Mouse (Mus musculus) cerebellum, adult 8-10 months (tissue): ENCODE measurements around the gene Hbb-bh1.
A peak's percentile ranks its signal among the peaks of the same experiment; 100 is the strongest.
"Not testable (repeated sequence)": the region's sequence is repeated elsewhere in the genome, so short reads cannot be mapped to it uniquely, and the experiment has no call there.

Experiments
- DNase-seq: peaks from one replicate; pipeline ENCODE4 v3.0.0; 2022

Hbb-bh1 gene

DNA sequence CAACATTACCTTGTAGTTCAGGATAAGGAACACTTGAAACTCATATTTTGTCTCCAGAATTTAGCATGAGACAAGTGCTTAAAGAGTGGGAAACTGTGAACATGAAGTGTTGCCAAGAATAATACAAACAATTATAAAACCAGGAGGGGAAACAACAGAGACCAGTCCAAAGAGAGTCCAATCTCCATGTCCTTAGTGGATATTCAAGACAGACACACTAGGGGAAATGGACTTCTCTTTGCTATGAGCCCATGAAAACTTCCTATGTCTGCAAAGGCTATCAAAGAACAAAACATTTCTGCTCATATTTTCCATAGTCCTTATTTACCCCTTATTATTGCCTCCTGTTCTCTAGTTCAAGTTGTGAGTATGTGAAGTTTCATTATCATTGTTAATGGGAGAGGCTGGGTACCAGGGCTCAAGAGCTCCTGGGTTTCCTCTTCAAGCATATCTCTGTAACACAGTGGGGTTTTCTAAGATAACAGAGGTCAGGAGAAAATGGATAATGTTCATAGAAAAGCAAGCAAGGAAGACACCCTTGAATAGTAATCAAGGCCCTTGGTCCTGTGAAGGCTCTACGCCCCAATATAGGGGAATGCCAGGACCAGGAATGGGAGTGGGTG is 31.6 kb downstream of the Hbb-bh1 start:
- DNase-seq, result no peak

DNA sequence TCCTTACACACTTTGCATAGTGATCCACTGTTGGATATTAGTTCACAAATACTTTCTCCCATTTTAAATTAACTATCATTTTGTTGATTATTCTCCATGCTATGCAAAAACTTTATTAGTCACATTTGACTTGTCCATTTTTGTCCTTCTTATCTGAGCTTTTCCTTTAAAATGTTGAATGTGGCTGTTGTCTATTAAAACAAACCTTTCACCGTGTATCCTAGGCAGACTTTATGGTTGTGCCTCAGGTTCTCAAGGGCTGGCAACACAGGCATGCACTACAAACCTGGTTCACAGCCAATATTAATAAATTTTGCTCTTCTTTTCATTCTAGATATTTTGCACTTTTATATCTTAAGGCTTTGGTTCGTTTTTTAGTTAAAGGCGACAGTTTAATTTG is 32.2 kb downstream of the Hbb-bh1 start:
- DNase-seq, result no peak

DNA sequence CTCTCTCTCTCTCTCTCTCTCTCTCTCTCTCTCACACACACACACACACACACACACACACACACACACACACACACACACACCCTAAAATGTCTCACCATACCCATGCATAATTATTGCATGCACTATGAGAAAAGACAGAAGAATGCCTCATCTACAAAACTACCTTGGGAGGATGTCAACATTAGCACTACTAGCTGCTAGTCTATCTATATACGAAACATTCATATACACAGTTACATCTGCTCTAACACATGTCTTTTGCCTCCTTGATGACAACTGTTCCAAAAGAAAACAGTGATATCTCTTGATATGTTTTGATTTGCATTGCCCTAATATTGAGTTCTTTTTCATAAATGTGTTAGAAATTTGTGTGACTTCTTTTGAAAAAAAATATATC is 32.7 kb downstream of the Hbb-bh1 start:
- no peak for DNase-seq

DNA sequence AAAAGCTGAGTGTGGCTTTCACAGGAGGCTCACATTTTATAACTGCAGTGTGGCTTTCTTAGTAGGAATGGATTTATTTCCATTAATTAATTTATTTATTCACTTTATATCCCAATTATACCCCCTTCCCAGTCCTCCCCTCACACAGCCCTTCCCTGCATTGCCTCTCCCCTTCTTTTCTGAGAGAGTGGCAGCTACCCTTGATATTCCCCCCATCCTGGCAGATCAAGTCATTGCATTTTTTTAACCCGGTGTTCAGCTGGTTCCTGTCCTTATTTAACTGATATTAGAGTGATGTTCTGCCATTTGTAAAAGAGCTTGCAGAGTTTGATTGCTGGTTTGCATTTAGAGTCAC is 33.2 kb downstream of the Hbb-bh1 start:
- DNase-seq, result no peak

DNA sequence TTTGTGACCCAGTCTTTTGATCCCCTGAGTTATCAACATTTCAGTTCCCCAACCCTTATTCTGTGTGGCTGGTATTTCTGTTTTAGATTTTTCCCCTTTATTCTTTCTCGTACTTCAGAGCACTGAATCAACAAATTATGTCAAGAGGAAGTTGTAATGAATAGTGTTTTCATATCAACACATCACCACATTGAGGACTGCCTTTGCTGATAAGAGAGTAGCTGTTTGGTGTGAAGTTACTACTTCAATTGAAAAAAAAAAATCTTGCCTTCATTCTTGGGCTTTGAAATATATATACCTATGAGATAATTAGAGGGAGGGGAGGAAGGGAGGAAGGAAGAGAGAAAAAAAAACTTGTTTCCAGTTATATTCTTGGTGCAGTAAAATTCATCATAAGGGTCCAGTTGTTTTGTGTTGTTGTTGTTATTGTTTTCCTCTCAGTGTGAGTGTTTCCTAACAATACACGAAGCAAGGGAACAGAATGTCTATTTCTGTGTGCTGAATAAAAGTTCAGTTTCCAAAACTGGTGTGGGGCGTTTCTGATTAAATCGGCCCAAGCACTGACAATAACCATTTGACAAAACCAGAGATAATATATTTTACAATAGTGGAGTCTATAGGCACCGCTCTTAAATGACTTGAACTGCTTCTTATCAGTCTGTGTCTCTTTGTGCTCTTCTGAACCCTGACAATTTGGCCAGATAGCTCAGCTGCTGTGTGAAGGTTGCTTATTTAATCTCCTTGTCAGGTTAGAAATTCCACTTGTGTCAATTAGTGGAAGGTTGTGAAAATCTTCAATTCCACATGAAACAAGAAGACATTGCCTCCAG is 33.8 kb downstream of the Hbb-bh1 start:
- no peak for DNase-seq

DNA sequence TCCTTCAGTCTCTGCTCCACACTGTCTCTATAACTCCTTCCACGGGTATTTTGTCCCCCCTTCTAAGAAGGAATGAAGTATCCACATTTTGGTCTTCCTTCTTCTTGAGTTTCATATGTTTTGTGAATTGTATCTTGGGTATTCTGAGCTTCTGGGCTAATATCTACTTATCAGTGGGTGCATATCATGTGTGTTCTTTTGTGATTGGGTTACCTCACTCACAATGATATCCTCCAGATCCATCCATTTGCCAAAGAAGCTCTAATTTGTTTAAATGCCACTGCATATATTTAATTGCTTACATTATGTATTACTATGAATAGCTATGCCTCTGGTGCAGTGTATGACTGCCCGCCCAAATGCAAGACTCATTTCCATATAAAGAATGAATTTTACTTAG is 34.8 kb downstream of the Hbb-bh1 start:
- not testable (repeated sequence) for DNase-seq

DNA sequence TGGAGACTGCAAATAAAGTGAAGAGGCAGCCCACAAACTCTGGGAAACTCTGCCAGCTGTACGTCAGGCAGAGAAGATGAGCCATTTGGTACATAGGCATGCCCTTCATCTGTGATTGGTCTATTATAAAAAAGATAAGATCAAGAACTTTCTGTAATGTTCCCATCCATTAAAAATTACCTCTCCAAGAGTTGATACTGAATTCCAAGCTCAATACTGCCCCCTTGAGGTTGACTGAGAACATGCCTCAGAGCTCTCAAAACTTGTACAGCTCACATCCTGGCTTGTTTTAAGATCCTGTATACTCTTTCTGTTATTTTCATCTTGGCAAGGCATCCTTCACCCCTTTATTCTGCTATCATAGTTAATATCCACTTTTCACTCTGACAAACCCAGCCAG is 36.1 kb downstream of the Hbb-bh1 start:
- peak; percentile 0 for DNase-seq

DNA sequence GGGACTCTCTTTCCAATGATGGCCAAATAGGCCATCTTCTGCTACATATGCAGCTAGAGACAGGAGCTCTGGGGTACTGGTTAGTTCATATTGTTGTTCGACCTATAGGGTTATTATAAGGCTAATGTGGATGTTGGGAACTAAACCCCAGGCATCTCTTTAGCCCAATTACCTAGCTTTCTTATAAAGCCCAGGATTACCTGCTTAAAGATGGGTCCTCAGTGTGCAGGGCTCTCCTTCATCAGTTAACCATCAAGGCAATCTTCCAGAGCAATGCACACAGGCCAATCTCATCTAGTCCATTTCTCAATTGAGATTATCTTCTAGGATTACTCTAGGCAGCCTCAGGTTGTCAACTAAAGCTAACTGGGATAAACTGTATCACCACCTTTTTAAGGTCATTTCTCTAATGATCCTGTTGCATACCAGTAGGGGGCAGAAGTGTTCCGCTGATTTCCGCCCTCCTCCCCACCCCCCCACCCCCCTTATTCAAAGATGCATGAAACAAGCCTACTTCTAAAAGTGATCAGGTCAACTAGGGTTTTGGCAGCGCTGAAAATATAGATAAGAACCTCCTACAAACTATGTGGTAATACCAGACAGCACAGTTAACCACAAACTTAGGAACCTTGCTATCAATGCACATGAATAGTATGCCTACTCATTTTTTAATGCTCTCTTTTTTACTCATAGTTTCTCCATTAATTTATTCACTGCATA is 50.1 kb downstream of the Hbb-bh1 start:
- no peak for DNase-seq

DNA sequence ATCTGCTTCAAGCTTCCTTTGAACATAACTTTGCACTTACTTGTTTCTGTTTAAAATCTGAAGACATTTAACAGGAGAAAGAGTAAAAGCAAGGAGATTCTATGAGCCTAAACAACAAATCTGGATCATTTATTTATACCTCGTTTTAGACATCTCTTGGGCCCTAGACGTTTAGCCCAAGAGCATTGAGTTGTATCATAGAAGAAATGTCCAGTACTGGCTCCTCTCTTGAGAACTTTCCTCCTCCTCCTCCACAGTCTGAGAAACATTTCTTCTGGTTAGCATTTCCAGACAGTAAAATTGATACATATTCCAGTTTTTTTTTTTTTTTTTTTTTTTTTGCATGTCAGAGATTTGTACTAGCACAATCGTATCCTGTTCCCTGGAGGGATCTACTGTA is 51.2 kb downstream of the Hbb-bh1 start, which contains the start of gene Olfr67:
Gene Olfr67, minus strand, starts transcription at position 101 of the 400 bp plus-strand sequence.
- no peak for DNase-seq
